Mouse (Mus musculus): ENCODE results near the gene Mmp11. TPM values are rescaled to one million over a fixed set of nuclear protein-coding genes. Genes with fewer than 3 reads are reported as not detected.
"Not testable (repeated sequence)": the region's sequence is repeated elsewhere in the genome, so short reads cannot be mapped to it uniquely, and the experiment has no call there.

Gene Mmp11
- polyA plus RNA-seq, 1 experiment, result 7.5 TPM

- TF ChIP-seq POLR2A (IDR thresholded peaks at IDR 0.05; ENCODE audit: control insufficient read depth, low read depth, low read length), result peak; percentile 48; the same call in 1 of the 2 replicates
- no peak for TF ChIP-seq CTCF (IDR thresholded peaks at IDR 0.05; ENCODE audit: control insufficient read depth, insufficient read depth, insufficient replicate concordance, low read depth, low read length)
- H3K4me1 ChIP-seq (ENCODE audit: control insufficient read depth, insufficient read depth, low read length), result peaks cover 9% of the 10 kb centered on the region
- no peaks in the 10 kb centered on the region for H3K27me3 ChIP-seq (ENCODE audit: control insufficient read depth, insufficient read depth, low read length)
- peak within 1 kb of the TSS; percentile 75 for H3K27ac ChIP-seq (ENCODE audit: control insufficient read depth, insufficient read depth, low read depth, low read length)
- H3K4me3 ChIP-seq (ENCODE audit: control insufficient read depth, low read depth, low read length), result peak within 1 kb of the TSS; percentile 90
- H3K36me3 ChIP-seq (ENCODE audit: control insufficient read depth, insufficient read depth, low read length), result no peaks in the 10 kb centered on the region
Measured at GRCm38 (mm10) chr10:75893089-75893750, 43.1 kb downstream of the Mmp11 start, which contains the start of gene Derl3. TSS of gene Derl3 (plus strand) at chr10:75893413.

GRCm38 (mm10) chr10:75889406-75890153, 46.7 kb downstream of the Mmp11 start:
- H3K27ac ChIP-seq (ENCODE audit: control insufficient read depth, insufficient read depth, low read depth, low read length), result no peak overlapping the region

GRCm38 (mm10) chr10:75887504-75887903, 48.8 kb downstream of the Mmp11 start:
- H3K36me3 ChIP-seq (ENCODE audit: control insufficient read depth, insufficient read depth, low read length); H3K4me1 ChIP-seq (ENCODE audit: control insufficient read depth, insufficient read depth, low read length); H3K27me3 ChIP-seq (ENCODE audit: control insufficient read depth, insufficient read depth, low read length); H3K27ac ChIP-seq (ENCODE audit: control insufficient read depth, insufficient read depth, low read depth, low read length); H3K4me3 ChIP-seq (ENCODE audit: control insufficient read depth, low read depth, low read length): not testable (repeated sequence)

More at GRCm38 (mm10) chr10:75889406-75890153, 46.7 kb downstream of the Mmp11 start:
- H3K4me1 ChIP-seq (ENCODE audit: control insufficient read depth, insufficient read depth, low read length), result peaks cover 8% of the 10 kb centered on the region
- no peak for TF ChIP-seq POLR2A (IDR thresholded peaks at IDR 0.05; ENCODE audit: control insufficient read depth, low read depth, low read length)
- TF ChIP-seq CTCF (IDR thresholded peaks at IDR 0.05; ENCODE audit: control insufficient read depth, insufficient read depth, insufficient replicate concordance, low read depth, low read length), result no peak
- H3K4me3 ChIP-seq (ENCODE audit: control insufficient read depth, low read depth, low read length), result no peak overlapping the region
- no peaks in the 10 kb centered on the region for H3K36me3 ChIP-seq (ENCODE audit: control insufficient read depth, insufficient read depth, low read length)
- no peaks in the 10 kb centered on the region for H3K27me3 ChIP-seq (ENCODE audit: control insufficient read depth, insufficient read depth, low read length)

- TF ChIP-seq POLR2A (IDR thresholded peaks at IDR 0.05; ENCODE audit: control insufficient read depth, low read depth, low read length) (no peak), CTCF (IDR thresholded peaks at IDR 0.05; ENCODE audit: control insufficient read depth, insufficient read depth, insufficient replicate concordance, low read depth, low read length) (no peak)
- Histone ChIP-seq H3K4me3 (ENCODE audit: control insufficient read depth, low read depth, low read length) (no peak overlapping the region), H3K36me3 (ENCODE audit: control insufficient read depth, insufficient read depth, low read length) (no peaks in the 10 kb centered on the region), H3K4me1 (ENCODE audit: control insufficient read depth, insufficient read depth, low read length) (peaks cover 12% of the 10 kb centered on the region), H3K27me3 (ENCODE audit: control insufficient read depth, insufficient read depth, low read length) (no peaks in the 10 kb centered on the region), H3K27ac (ENCODE audit: control insufficient read depth, insufficient read depth, low read depth, low read length) (no peak overlapping the region)
Measured at GRCm38 (mm10) chr10:75884742-75885141, 51.6 kb downstream of the Mmp11 start.

- Histone ChIP-seq H3K27me3 (ENCODE audit: control insufficient read depth, insufficient read depth, low read length) (no peaks in the 10 kb centered on the region), H3K4me3 (ENCODE audit: control insufficient read depth, low read depth, low read length) (no peak overlapping the region)
Measured at GRCm38 (mm10) chr10:75883232-75883552, 53.1 kb downstream of the Mmp11 start.

GRCm38 (mm10) chr10:75882433-75883231, 53.7 kb downstream of the Mmp11 start:
- TF ChIP-seq CTCF (IDR thresholded peaks at IDR 0.05; ENCODE audit: control insufficient read depth, insufficient read depth, insufficient replicate concordance, low read depth, low read length) (no peak), POLR2A (IDR thresholded peaks at IDR 0.05; ENCODE audit: control insufficient read depth, low read depth, low read length) (no peak)
- H3K27me3 ChIP-seq (ENCODE audit: control insufficient read depth, insufficient read depth, low read length), result no peaks in the 10 kb centered on the region
- peaks cover 12% of the 10 kb centered on the region for H3K4me1 ChIP-seq (ENCODE audit: control insufficient read depth, insufficient read depth, low read length)
- peak overlapping the region; percentile 60 for H3K4me3 ChIP-seq (ENCODE audit: control insufficient read depth, low read depth, low read length)
- H3K27ac ChIP-seq (ENCODE audit: control insufficient read depth, insufficient read depth, low read depth, low read length), result peak overlapping the region; percentile 87
- H3K36me3 ChIP-seq (ENCODE audit: control insufficient read depth, insufficient read depth, low read length), result no peaks in the 10 kb centered on the region

More at GRCm38 (mm10) chr10:75883232-75883552, 53.1 kb downstream of the Mmp11 start:
- TF ChIP-seq POLR2A (IDR thresholded peaks at IDR 0.05; ENCODE audit: control insufficient read depth, low read depth, low read length) (no peak), CTCF (IDR thresholded peaks at IDR 0.05; ENCODE audit: control insufficient read depth, insufficient read depth, insufficient replicate concordance, low read depth, low read length) (no peak)
- Histone ChIP-seq H3K4me1 (ENCODE audit: control insufficient read depth, insufficient read depth, low read length) (peaks cover 12% of the 10 kb centered on the region), H3K36me3 (ENCODE audit: control insufficient read depth, insufficient read depth, low read length) (no peaks in the 10 kb centered on the region), H3K27ac (ENCODE audit: control insufficient read depth, insufficient read depth, low read depth, low read length) (no peak overlapping the region)
